Mouse (Mus musculus): ENCODE data around the gene Upk3a.
A peak's percentile ranks its signal among the peaks of the same experiment; 100 is the strongest.
"Not testable (repeated sequence)": the region's sequence is repeated elsewhere in the genome, so short reads cannot be mapped to it uniquely, and the experiment has no call there.

Gene Upk3a

GRCm38 (mm10) chr15:85000984-85001982 lies 15.7 kb upstream of the Upk3a start:
- peak; percentile 57 to 84 for DNase-seq (ENCODE audit: low spot score in 2 of 2)

GRCm38 (mm10) chr15:85009666-85010065 lies 7.3 kb upstream of the Upk3a start:
- DNase-seq (ENCODE audit: low spot score in 2 of 2): no peak

DNA sequence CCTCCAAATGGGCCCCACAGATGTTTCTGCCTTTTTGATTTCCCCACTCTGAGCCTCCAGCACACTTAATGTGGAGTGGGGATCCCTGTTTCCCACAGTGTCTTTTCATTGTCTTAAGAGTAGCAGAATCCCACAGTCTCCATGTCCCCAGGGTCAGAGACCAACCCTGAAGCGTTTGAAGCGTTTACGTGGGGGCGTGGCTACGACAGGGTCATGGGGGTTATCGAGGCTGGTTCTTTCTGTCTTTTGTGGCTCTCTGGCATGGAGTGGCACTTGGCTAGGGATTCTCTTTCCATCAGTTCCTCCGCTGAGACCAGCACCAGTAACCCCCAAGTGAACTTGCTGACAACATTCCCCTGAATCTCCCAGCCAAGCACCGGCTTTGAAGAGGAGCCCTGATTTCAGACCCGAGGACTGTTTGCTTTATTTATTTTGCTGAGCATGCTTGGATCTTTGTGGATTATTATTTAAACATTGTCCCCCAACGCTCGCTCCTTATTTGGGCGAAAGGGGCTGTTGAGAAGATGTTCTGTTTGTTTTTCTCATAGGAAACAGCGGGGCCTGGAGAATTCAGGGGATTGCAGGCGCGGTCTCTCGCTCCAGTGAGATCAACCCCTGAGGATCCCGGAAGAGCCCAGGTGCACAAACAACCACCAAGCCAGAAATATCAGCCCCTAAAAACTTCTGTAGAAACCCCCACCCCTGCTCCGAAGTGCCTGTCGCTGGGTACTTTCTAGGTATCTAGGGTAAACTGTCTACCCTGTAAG lies 4.9 kb upstream of the Upk3a start:
- DNase-seq (ENCODE audit: low spot score in 2 of 2): no peak

- DNase-seq (ENCODE audit: low spot score in 2 of 2): no peak
These were observed 4.3 kb upstream of the Upk3a start for GRCm38 (mm10) chr15:85012662-85013054.

- DNase-seq (ENCODE audit: low spot score in 2 of 2): no peak
These were observed 1.2 kb upstream of the Upk3a start for GRCm38 (mm10) chr15:85015771-85016170.

- DNase-seq (ENCODE audit: low spot score in 2 of 2): no peak
These were observed 5.3 kb downstream of the Upk3a start for GRCm38 (mm10) chr15:85022211-85022610.

GRCm38 (mm10) chr15:85026197-85026596 lies 9.3 kb downstream of the Upk3a start:
- DNase-seq (ENCODE audit: low spot score in 2 of 2): no peak

- no peak for DNase-seq (ENCODE audit: low spot score in 2 of 2)
These were observed 10.8 kb downstream of the Upk3a start for GRCm38 (mm10) chr15:85027740-85028139.

DNA sequence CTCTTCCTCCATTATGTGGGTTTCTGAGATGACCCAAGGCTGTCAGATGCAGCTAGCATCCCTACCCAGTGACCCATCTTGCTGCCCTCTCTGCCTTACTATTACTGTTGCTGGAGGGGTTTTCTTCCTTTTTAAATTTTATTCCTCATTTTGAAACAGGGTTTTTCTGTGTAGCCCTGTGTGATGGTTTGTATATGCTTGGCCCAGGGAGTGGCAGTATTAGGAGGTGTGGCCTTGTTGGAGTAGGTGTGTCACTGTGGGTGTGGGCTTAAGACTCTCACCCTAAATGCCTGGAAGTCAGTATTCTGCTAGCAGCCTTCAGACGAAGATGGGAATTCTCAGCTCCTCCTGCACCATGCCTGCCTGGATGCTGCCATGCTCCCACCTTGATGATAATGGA lies 11.7 kb downstream of the Upk3a start, which contains the start of gene Fam118a:
TSS of gene Fam118a (plus strand) at position 301 of the 400 bp plus-strand sequence.
- not testable (repeated sequence) for DNase-seq (ENCODE audit: low spot score in 2 of 2)

DNA sequence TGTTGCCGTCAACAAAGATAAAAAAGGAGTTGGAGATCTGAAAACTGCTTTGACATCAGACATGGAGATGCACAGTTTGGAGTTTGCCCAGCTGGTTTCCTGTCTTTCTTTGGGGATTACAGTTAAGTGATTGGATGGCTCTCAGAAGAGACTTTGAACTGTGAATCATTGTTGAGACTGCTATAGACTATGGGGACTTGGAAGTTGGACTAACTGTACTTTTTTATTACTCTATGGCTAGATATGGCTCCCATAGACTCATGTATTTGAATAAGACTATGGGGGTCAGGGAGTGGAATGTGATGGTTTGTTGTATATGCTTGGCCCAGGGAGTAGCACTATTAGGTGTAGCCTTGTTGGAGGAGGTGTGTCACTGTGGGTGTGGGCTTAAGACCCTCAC lies 13.7 kb downstream of the Upk3a start:
- DNase-seq (ENCODE audit: low spot score in 2 of 2): not testable (repeated sequence)

DNA sequence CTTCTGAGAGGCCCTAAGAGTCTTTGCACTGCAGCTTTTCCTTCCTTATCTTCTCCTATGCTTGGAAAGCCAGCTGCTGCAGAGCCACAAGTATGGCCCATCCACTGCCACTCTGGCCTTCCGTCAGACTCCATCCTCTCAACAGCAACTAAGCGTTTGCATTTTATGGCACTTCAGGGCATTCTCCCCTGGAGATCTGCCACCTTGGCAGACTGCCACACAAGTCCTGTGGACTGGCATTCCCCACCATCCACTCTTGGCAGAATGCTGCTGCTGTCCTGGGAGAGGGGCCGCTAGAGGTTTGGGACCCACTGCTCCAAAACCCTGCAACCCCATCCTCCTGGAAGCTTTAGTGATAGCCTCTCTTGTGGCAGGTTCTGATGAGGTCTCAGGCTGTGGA lies 14.9 kb downstream of the Upk3a start:
- DNase-seq (ENCODE audit: low spot score in 2 of 2): no peak

DNA sequence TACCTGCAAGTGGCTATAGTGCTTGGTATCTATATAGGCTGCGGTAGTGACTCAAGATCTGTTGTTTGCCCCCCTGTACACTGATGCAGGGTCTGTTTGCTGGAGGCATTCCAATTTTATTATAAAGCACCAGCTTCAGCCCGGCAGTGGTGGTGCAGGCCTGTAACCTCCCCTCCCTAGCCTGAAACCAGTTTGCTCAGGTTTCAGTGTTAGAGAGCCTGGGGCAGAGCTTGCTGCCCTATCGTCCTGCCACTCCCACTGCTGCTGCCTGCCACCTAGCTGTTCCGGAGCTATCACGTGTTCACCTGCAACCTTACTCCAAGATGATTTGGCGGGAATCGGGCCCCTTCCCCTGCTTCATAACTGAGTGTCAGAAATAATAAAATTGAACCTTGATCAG lies 17.0 kb downstream of the Upk3a start:
- not testable (repeated sequence) for DNase-seq (ENCODE audit: low spot score in 2 of 2)

GRCm38 (mm10) chr15:85036566-85037342 lies 19.8 kb downstream of the Upk3a start:
- DNase-seq (ENCODE audit: low spot score in 2 of 2): peak; percentile 94 to 97

DNA sequence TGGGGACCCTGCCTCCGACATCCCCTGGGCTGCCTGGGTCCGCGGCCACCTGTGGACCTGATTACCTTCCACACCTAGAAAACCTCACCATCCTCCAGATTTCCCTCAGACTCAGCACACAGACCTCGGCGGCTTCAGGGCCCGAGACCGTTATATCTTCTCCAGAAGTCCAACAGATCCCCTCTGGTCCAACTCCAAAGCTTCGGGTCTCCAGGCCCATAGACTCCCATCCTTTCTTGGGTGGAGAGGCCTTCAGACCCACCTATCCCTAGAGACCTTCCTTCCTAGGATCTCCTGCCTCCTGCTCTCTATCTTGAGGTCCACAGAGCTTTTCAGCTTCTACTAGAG lies 20.4 kb downstream of the Upk3a start:
- DNase-seq (ENCODE audit: low spot score in 2 of 2): no peak

DNA sequence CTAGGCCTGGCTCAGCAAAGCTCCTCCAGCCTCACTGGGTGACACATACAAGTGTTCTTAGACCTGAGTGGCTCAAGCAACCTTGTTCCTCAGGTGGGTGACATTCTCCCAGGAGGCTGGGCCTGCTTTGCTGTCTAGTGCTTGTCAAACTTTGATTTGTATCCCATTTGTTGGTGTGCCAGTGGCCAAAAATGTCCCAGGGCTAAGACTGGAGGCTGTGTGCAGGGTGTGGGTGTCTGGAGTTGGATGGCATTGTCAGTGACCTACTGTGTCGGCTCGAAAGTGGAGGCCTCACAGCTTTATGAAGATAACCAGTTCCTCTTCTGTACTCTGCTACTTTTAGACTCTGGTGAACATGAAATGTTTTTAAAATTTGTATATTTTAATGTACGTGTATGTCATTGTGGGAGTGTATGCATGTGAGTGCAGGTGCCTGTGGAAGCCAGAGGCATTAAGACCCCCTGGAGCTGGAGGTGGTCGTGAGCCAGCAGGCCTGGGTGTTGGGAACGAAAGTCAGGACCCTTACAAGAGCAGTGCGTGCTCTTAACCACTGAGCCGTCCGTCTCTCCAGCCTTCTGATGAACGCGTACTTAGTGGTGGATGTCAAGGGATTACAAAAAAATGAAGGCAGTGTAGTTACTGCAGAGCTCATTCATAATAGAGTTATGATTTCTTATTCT lies 24.7 kb downstream of the Upk3a start:
- DNase-seq (ENCODE audit: low spot score in 2 of 2): no peak

DNA sequence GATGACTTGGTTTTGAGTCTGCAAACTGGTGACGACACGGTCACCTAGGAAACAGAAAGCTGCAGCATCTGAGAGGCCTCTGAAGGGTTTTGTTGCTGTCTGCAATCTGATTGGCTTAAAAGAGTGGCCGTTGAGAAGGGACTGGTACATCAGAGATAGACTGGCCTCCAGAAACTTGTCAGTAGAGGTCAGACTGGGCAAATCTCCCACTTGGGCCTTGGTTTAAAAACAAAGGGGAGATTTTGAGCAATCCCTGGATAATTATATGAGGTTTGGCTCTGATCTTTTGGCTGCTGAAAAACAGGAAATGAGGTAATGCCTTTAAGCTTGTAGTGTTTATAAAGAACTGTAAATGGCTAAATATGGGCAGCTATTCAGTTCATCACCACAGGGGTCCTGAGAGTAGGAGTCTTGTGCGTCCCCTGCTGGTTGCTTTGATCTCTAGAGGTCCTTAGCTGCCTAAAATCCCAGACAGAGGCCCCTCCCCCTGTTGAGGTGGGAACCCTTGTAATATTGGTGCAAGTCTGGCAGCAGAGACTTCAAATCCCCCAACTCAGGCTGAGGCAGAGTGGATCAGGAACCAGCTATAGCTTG lies 25.5 kb downstream of the Upk3a start:
- peak; percentile 52 for DNase-seq (ENCODE audit: low spot score in 2 of 2)

DNA sequence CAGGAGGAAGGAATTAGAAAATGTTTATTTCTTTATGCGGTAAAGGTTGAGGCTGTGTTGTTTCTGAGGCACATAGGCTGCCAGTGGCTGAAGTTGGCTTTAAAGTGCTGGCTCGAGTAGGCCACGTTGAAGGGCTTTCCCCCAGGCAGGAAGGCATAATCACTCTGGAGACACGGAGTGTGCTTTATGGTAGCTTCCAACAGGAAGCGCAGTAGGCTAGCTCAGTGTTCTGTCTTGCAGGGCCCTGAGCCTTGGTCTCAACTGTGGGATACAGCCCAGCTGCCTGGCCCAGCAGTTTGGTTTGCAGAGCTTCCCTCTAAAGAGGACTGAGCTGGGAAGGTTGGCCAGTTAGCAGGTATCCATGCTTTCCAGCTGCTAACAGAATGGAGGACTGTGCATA lies 26.2 kb downstream of the Upk3a start:
- no peak for DNase-seq (ENCODE audit: low spot score in 2 of 2)

- no peak for DNase-seq (ENCODE audit: low spot score in 2 of 2)
These were observed 26.8 kb downstream of the Upk3a start for GRCm38 (mm10) chr15:85043761-85044160.

- no peak for DNase-seq (ENCODE audit: low spot score in 2 of 2)
These were observed 29.4 kb downstream of the Upk3a start for GRCm38 (mm10) chr15:85046230-85046950.

DNA sequence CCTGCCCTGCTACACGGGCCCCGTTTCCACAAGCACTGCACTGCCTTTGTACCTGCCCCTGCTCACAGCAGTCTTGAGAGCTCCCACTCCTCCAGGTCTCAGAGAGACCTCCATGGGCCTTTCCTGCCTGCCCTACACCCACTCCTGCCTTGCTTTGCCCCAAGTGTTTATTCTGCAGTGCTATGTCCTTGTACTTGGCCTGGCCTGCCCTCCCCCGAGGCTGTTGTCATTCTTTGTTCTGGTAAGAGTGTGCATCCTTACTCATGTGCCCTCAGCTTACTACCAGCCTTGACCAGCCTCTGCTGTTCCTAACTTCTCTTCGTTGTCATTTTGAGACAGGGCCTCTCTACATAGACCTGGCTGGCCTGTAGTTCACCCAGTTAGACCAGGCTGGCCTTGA lies 30.9 kb downstream of the Upk3a start:
- DNase-seq (ENCODE audit: low spot score in 2 of 2): no peak
